Mouse (Mus musculus) bone marrow, adult 2 months (tissue): ENCODE data around the gene Cyp2d10.

Experiments used
- CTCF ChIP-seq: fragments of 200-500 bp; IDR thresholded peaks from 2 replicates; pipeline ENCODE4 v1.5.1; 2011; ENCODE audit warnings: low read length, control low read depth; ENCODE audit not compliant: control insufficient read depth, insufficient read depth
- POLR2A ChIP-seq: fragments of 200-500 bp; IDR thresholded peaks from 2 replicates; pipeline ENCODE4 v1.6.1; 2011; ENCODE audit warnings: low read depth, mild to moderate bottlenecking, control low read depth, low read length, borderline replicate concordance; ENCODE audit not compliant: control insufficient read depth

- TF ChIP-seq CTCF (no peak), POLR2A (no peak)
Measured at GRCm38 (mm10) chr15:82385729-82386128, 21.3 kb downstream of the Cyp2d10 start.
